Mouse (Mus musculus): ENCODE results near the gene Hsd11b2.

DNA sequence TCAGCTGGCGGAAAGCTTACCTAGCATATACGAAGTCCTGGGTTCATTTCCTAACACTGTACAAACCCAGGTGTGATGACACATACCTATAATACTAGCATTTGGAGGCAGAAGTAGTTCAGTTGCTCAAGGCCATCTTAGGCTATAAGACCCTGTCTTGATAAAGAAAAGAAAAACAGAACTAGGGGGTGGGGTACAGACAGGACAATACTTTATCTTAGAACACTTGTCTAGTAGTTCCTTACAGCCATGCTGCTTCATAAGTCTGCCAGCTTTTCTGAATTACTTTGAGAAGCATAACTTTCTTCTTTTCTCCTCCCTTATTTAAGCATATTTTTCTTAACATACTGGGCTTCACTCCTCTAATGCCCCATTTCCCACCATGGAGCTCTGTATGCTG, 24.3 kb downstream of the Hsd11b2 start:
- no peak for TF ChIP-seq TAL1 (IDR thresholded peaks at IDR 0.05; ENCODE audit: low read length)
- TF ChIP-seq GATA1 (IDR thresholded peaks at IDR 0.05; ENCODE audit: low read length) = no peak

Data from erythroblast, embryonic 14.5 days (primary cell).